Mouse (Mus musculus) brain, embryonic 14.5 days (tissue): ENCODE measurements at regions not wholly inside any gene's neighbourhood (a gene's known extent, or its start where the extent isn't known, plus 50 kb on each side); places are given as distances from the start of the nearest gene placed in this dataset.
A peak's percentile ranks its signal among the peaks of the same experiment; 100 is the strongest.

Experiments
- DNase-seq: peaks from one replicate; pipeline ENCODE4 v3.0.0-alpha.2; 2011; ENCODE audit warnings: low read depth
- CTCF ChIP-seq: fragments of 200-500 bp; IDR thresholded peaks from 2 replicates; pipeline ENCODE4 v1.5.1; 2012; ENCODE audit warnings: inconsistent platforms, mild to moderate bottlenecking, moderate library complexity, borderline replicate concordance; ENCODE audit not compliant: insufficient read depth, insufficient read length; ENCODE audit errors: extremely low read depth
- POLR2A ChIP-seq: fragments of 200-500 bp; IDR thresholded peaks from 2 replicates; pipeline ENCODE4 v1.6.1; 2012; ENCODE audit warnings: mild to moderate bottlenecking, inconsistent platforms, borderline replicate concordance; ENCODE audit not compliant: poor library complexity, insufficient read depth, insufficient read length, severe bottlenecking; ENCODE audit errors: extremely low read depth

GRCm38 (mm10) chr5:46794028-46794705, 936.8 kb upstream of the Lcorl start:
- TF ChIP-seq POLR2A (no peak), CTCF (no peak)
- no peak for DNase-seq

- TF ChIP-seq POLR2A, result no peak
- TF ChIP-seq CTCF, result no peak
- DNase-seq, result peak; percentile 81
Measured at GRCm38 (mm10) chr5:46791051-46791450, 933.6 kb upstream of the Lcorl start.

DNA sequence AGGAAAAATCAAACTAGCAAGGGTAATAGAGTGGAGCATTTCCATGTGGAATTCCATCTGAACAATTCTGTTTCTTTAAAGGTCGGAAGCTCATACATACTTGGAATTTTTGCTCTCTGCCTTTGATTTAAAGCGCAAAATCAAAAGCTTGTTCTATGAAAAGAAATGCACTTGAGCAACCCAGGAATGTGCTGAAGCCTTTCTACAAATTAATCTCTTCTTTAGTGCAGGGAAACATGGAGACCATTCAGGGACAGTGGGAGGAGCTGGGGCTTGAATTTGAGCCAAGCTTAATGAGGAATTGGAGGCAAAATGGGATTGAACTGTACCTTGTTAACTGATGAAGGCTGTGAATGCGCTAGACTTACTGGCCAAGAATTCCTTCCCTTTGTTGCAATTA, 933.1 kb upstream of the Lcorl start:
- DNase-seq, result peak; percentile 94

DNA sequence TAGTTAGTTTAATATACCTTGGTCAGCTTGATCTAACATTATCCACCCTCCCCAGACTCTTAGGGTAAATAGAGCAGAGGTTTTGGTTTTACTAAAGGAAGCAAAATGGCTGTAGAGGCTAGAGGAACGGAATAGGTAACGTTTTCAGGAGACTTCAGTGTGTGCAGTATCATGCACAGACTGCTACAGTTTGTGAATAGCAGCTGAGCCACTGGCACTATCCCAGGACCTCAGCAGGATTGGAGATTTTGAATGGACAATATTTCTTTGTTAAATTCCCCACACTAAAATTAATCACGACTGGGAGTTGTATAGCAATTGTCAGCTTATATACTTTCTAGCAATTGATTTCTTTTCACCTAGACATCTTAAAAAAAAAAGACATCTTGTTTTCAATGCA, 929.7 kb upstream of the Lcorl start:
- TF ChIP-seq POLR2A (no peak), CTCF (no peak)
- DNase-seq, result peak; percentile 61

More for the DNA sequence above, 933.1 kb upstream of the Lcorl start:
- TF ChIP-seq CTCF (no peak), POLR2A (no peak)

DNA sequence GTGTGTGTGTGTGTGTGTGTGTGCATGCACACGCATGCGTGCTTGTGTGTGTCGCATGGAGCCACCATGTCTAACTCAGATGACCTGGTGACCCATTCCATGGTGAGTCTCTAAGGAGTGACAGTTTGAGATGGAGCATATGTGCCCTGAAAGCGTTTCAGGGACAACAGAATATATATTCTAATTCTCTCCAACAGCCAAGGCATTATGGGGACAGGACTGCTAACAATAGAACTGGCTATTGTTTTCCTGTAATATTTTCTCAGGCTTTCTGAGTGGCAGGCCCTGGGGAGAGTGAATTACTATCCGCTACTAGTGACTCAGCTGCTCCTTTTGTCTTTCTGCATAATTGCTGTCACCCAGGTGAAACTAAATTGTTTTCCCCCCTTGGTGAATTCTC, 898.7 kb upstream of the Lcorl start:
- peak; percentile 35 for DNase-seq
- TF ChIP-seq CTCF (no peak), POLR2A (no peak)

DNA sequence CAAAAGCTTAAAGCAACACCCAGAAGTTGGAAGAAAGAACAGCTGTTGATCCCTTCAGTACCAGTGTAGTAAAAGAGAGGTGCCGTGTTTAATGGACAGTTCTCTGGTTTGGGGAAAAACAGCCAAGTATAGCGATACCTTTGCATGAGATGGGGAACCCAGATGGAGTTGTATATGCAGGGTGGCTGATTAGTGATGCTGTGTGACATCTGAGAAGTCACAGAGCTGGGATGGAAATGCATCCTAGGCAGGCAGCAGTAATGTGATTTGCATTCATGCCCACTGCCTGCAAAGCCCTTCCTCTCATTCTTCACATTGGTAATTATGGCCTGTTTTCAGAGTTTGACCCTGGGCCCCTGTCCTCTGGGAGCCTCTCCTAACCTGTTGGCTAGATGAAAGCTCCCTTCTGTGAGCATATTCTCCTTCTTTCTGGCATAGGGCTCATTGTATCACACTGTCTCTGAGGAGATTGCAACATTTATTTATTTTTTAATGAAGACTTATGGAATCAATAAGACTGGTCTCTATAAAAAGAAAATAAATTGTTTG, 882.7 kb upstream of the Lcorl start:
- DNase-seq, result peak; percentile 42
- TF ChIP-seq CTCF (no peak), POLR2A (no peak)

GRCm38 (mm10) chr5:46732510-46732909, 875.1 kb upstream of the Lcorl start:
- DNase-seq, result no peak
- TF ChIP-seq CTCF, result no peak
- TF ChIP-seq POLR2A, result no peak

- TF ChIP-seq POLR2A (no peak), CTCF (no peak)
- DNase-seq, result peak; percentile 35
Measured at GRCm38 (mm10) chr5:46732025-46732424, 874.6 kb upstream of the Lcorl start.

- TF ChIP-seq CTCF, result no peak
- DNase-seq, result no peak
Measured at GRCm38 (mm10) chr5:46731297-46731696, 873.9 kb upstream of the Lcorl start.

DNA sequence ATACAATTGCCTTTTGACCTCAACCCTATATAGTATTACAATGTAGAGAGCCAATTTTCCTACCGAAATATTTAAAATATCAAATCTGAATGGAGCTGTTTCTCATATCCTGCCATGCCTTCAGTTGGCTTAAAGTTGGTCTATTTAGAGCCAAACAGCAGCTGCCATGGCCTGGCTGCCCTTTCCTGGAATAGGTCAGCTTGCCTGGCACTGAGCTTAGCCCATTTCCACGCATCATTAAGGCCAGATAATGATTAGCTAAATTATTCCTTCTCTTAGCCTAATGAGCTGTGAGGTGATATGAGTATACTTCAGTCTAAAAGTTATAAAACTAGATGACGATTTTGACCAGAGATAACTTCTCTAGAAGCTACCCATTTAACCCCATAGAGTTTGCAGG, 852.2 kb upstream of the Lcorl start:
- TF ChIP-seq POLR2A, result no peak
- no peak for TF ChIP-seq CTCF
- no peak for DNase-seq

DNA sequence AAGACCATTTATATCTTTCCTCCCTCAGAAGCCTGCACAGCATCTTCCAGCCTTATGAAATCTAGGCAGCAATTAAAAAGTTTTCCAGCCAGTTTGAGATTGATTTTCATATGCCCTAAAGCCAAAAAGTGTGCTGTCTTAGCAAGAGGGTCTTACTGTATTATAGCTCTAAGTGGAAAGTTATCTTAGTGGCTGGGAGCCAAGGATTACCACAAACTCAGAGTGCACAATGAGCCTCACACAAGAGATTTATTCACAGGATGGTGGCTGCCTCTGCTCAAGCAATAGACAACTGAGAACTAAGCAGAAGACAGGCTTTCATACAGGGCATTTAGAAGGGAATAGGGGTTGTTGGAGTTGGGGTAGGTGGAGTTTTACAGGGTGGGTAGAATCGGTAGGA, 850.4 kb upstream of the Lcorl start:
- peak; percentile 6 for DNase-seq
- no peak for TF ChIP-seq POLR2A
- TF ChIP-seq CTCF, result no peak

- DNase-seq, result no peak
- TF ChIP-seq CTCF (no peak), POLR2A (no peak)
Measured at GRCm38 (mm10) chr5:46707021-46707420, 849.6 kb upstream of the Lcorl start.
